Mouse (Mus musculus): ENCODE results near the gene Ece1. TPM values are rescaled to one million over a fixed set of nuclear protein-coding genes. Genes with fewer than 3 reads are reported as not detected.

The Ece1 gene
- total RNA-seq, 2 experiments from 2014 or later = 55.7 to 67.8 TPM

GRCm38 (mm10) chr4:137913321-137914057 lies 51.5 kb downstream of the Ece1 start:
- peak; percentile 68 to 77 for DNase-seq (ENCODE audit: low spot score in 2 of 2)

GRCm38 (mm10) chr4:137917591-137917990 lies 55.6 kb downstream of the Ece1 start:
- no peak for DNase-seq (ENCODE audit: low spot score in 2 of 2)

DNA sequence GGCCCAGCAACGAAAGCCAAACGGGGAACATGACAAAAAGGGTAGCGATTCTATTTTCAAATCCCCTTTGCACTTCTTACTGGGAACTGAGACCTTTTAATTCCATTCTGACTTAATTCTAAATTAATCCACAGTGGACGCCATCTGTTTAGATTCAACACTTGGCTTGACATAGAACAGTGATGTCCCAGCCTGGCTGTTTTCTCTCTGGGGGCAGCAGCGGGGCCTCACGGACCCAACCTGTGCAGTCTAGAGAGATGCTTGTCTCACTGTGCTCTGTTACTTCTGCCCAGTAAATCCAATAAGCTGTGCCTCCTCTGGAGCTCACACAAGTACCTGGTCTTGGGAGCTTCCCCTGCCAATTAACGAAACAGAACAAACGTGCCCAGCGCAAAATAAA lies 56.5 kb downstream of the Ece1 start:
- DNase-seq (ENCODE audit: low spot score in 2 of 2) = no peak

DNA sequence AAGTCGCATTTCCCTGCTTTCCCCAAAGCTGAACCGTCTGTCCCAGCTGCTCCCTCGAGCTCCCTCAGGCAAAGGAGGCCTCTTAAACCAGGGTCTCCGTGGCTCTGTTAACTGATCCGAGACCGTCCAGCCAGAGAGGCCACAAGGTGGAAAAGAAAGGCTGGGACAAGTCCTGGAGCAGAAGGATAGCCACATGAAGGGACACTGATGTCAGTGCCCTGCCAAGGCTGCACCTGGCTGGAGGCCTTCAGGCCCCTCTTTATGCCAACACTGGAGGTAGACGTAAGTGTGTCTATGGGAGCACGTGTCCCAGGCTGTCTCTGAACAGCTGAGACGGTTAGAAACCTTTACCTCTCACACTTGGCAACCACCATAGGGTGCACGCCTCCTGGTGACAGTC lies 57.1 kb downstream of the Ece1 start:
- DNase-seq (ENCODE audit: low spot score in 2 of 2) = no peak

DNA sequence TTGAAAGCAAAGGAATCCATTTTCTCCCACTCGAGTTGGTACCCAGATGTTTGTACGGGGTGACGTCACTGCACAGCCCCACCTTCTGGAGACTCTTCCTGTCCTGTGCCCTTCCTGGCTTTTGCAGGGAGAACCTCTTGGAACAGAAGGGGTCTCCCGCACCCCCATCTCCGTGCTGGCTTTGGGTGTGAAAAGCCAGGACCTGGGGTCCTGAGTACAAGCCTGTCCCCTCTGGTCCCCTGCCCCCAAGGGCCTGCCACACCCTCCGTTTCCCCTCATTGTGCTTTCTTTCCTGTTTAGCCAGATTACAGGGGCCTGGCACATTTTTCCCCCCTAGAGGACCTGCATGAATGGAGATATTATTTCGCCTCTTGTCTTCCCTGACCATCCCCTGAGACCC lies 58.0 kb downstream of the Ece1 start:
- no peak for DNase-seq (ENCODE audit: low spot score in 2 of 2)

- DNase-seq (ENCODE audit: low spot score in 2 of 2) = no peak
Measured at GRCm38 (mm10) chr4:137920500-137920961, 58.5 kb downstream of the Ece1 start.

DNA sequence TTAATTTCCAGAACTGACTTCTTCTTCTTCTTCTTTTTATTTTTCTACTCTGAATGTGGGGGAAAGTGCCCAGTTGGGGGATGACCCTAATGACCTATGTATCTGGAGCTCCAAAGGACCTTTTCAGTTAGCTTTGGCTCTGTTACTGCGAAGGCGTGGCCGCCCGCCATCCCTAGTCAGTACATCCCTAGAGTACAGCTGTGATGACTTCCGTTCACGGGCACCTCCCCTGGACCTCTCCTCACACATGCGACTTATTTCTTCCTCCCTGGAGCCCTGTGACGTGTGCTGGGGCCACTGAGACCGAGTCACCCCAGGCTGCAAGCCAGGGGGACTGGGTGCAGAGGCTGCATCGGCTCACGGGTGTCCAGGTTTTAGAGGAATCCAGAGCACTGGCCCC lies 59.5 kb downstream of the Ece1 start:
- DNase-seq (ENCODE audit: low spot score in 2 of 2) = no peak

- no peak for DNase-seq (ENCODE audit: low spot score in 2 of 2)
Measured at GRCm38 (mm10) chr4:137923052-137923451, 61.0 kb downstream of the Ece1 start.

GRCm38 (mm10) chr4:137925176-137925575 lies 63.1 kb downstream of the Ece1 start:
- peak; percentile 28 to 45 for DNase-seq (ENCODE audit: low spot score in 2 of 2)

GRCm38 (mm10) chr4:137926161-137926560 lies 64.1 kb downstream of the Ece1 start:
- DNase-seq (ENCODE audit: low spot score in 2 of 2) = no peak

DNA sequence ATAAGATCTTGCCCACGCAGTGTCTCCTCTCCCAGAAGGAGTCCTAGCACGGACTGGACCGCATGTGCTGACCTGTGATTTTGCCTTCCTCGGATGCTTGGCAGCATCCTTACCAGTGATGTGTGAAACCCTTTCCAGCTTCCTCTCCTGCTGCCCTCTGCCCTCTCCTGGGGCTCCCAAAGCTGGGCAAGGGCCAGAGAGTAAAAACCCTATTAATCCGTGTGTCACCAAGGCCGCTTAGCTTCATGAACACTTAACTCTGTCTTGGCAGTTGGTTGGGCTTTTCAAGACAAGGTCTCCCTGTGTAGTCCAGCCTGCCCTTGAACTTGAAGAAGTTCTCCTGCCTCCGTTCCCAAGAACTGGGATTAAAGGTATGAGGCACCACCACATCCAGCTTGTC lies 65.1 kb downstream of the Ece1 start:
- DNase-seq (ENCODE audit: low spot score in 2 of 2) = no peak

GRCm38 (mm10) chr4:137927741-137928535 lies 65.9 kb downstream of the Ece1 start:
- DNase-seq (ENCODE audit: low spot score in 2 of 2) = no peak

DNA sequence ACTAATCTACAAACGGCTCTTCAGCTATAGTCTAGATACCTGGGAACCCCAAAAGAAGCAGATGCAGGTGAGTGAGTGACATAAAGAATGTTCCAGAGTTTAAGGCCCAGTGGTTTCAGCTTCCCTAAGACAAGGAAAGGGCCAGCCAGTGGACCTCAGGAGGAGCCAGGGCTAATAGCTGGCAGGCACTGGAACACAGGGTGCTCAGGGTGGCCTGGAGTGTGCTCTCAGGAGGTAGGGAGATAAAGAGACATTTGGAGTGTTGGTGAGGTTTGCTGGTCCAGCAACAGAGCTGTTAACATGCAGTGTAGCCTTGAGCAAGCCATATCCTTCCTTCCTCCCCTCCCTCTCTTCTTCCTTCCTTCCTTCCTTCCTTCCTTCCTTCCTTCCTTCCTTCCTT lies 66.8 kb downstream of the Ece1 start:
- DNase-seq (ENCODE audit: low spot score in 2 of 2) = no peak

- DNase-seq (ENCODE audit: low spot score in 2 of 2) = no peak
Measured at GRCm38 (mm10) chr4:137929341-137930016, 67.4 kb downstream of the Ece1 start.

- no peak for DNase-seq (ENCODE audit: low spot score in 2 of 2)
Measured at GRCm38 (mm10) chr4:137930500-137931008, 68.5 kb downstream of the Ece1 start.

DNA sequence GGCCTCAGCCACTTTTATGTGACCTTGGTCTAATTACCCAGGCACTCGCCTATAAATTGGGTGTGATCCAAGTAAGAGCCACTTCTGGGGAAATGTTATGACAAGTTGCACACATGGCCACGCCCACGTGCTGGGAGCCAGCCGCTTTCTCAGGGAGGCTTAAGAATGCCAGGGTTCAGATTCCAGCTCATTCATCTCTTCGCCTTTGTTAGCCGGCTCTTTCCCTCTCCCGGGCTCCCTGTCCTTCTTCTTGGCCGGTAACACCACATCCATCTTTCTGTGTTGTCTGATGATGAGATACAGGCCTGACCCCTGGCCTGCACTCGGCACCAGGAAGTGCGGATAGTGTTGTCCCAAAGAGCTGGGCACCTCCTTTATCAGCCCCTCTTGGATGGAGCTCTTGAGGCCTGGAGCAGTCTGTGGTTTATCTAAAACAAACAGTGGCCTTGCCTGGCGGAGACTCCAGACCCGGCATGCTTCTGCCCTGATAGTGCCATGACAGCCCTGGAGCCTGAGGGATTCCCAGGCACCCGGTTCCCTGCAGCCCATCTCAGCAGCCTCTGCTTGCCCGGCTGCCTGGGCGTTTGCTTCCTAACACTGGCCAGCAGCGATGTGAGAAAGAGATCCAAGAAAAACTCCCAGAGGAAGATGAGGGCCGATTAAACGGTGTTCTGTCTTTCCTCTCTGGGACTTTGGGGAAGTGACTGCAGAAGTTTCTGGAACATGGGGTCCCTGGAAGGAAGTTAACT lies 69.1 kb downstream of the Ece1 start:
- peak in 1 of 2 experiments; percentile 18 for DNase-seq (ENCODE audit: low spot score in 2 of 2)

DNA sequence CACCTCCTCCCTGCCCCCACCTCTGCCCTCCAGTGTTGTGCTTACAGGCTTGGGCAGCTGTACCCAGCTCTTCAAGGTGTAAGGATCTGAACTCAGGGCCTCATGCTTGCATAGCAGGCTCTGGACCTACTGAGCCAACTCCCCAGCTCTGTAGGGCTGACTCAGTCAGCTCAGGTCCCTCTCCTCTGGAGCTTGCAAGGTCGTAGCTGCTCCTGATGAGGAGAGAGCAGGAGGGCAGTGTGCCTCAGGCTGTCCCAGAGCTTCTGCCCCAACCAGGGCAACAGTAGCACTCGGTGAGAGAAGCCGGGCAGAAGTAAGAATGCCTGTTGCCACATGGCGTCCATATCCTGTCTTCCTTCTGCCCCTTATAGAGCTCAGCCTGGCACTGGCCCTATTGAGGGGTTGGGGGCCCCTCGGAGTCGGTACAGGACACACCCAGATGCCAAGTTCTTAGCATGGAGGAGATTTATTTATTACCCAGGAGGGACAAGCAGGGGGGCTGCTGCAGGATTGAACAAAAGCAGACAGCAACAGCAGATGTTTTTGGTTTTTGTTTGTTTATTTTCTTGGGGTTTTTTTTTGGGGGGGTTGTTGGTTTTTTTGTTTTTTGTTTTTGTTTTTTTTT lies 70.6 kb downstream of the Ece1 start:
- DNase-seq (ENCODE audit: low spot score in 2 of 2) = no peak

GRCm38 (mm10) chr4:137933328-137933727 lies 71.3 kb downstream of the Ece1 start:
- DNase-seq (ENCODE audit: low spot score in 2 of 2) = no peak

- DNase-seq (ENCODE audit: low spot score in 2 of 2) = no peak
Measured at GRCm38 (mm10) chr4:137936134-137936533, 74.1 kb downstream of the Ece1 start.

GRCm38 (mm10) chr4:137940061-137940460 lies 78.0 kb downstream of the Ece1 start:
- no peak for DNase-seq (ENCODE audit: low spot score in 2 of 2)

Data from layer of hippocampus, postnatal 10 days (tissue).